ENCODE assay signal across 21 mouse cellular contexts in the genomic region with DNA sequence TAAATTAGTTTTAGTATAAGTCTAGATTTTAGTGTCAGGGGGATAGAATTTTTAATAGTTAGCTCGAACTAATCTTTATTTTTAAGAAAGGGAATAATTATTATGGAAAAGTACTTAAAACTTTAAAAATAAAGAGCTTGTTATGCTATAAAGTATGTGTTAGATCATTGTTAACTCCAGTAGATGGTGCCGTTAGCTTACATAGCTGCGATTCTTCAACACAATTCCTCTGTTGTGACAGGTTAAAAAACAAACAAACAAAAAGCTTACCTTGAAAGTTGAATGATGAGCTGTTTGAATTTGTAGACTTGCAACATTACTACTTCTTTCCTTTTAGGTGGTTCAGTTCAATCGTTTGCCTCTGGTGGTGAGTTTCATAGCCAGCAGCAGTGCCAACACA. TPM values are rescaled to one million over a fixed set of nuclear protein-coding genes. Genes with fewer than 3 reads are reported as not detected.
A peak's percentile ranks its signal among the peaks of the same experiment; 100 is the strongest.
DNase-seq lines count a peak whose midpoint lies in the region; ATAC-seq and TF ChIP-seq lines count a peak whose summit lies in the region.
"Had no signal": no experiment of that assay in that cellular context is flagged by ENCODE, and none has a peak within 500 bp of the region (broad histone marks: within the 10 kb centered on the region; RNA-seq: fewer than 3 reads in every experiment).

No protein-coding gene starts in this region.

- H3K9me3 ChIP-seq in forebrain, postnatal 0 days (ENCODE audit: low read length) = no peaks in the 10 kb centered on the region
- no peaks in the 10 kb centered on the region for H3K9me3 ChIP-seq in forebrain, embryonic 16.5 days (ENCODE audit: control insufficient read depth, low read length)
- no peaks in the 10 kb centered on the region for H3K9me3 ChIP-seq in liver, postnatal 0 days (ENCODE audit: low read length)
- no peaks in the 10 kb centered on the region for H3K9me3 ChIP-seq in CH12.LX (replicated peaks; ENCODE audit: low read length)
- H3K9me3 ChIP-seq: G1E; hindbrain, embryonic 10.5 days; hindbrain, embryonic 13.5 days had no signal

- no peak for TF ChIP-seq POLR2A in CH12.LX (IDR thresholded peaks at IDR 0.05; ENCODE audit: low read depth, low read length)

- 87% methylated on average over 4 of the region's 4 CpGs for WGBS in forebrain, postnatal 0 days
- 90% methylated on average over 4 of the region's 4 CpGs for WGBS in forebrain, embryonic 16.5 days
- 89% methylated on average over 4 of the region's 4 CpGs for WGBS in liver, postnatal 0 days (ENCODE audit: insufficient replicate concordance)

- no peak overlapping the region for H3K9ac ChIP-seq in forebrain, postnatal 0 days
- H3K9ac ChIP-seq in forebrain, embryonic 16.5 days (replicated peaks; ENCODE audit: low read depth, low read length) = no peak overlapping the region
- H3K9ac ChIP-seq in liver, postnatal 0 days (replicated peaks) = no peak overlapping the region
- no peak overlapping the region for H3K9ac ChIP-seq in CH12.LX (ENCODE audit: insufficient read depth, low read depth)
- H3K9ac ChIP-seq: hindbrain, embryonic 13.5 days had no signal

- no peak for ATAC-seq in forebrain, postnatal 0 days
- ATAC-seq in forebrain, embryonic 16.5 days = no peak
- no peak for ATAC-seq in liver, postnatal 0 days
- ATAC-seq: hindbrain, embryonic 16.5 days had no signal

- no peak overlapping the region for H3K4me2 ChIP-seq in forebrain, postnatal 0 days (ENCODE audit: low read depth)
- H3K4me2 ChIP-seq in forebrain, embryonic 16.5 days (ENCODE audit: low read length) = no peak overlapping the region
- H3K4me2 ChIP-seq in liver, postnatal 0 days (ENCODE audit: low read depth, low read length) = no peak overlapping the region
- no peak overlapping the region for H3K4me2 ChIP-seq in CH12.LX (ENCODE audit: insufficient read depth, low read depth, poor library complexity, severe bottlenecking)
- H3K4me2 ChIP-seq: heart, embryonic 11.5 days; hindbrain, embryonic 13.5 days had no signal

- no peak overlapping the region for H3K27ac ChIP-seq in forebrain, postnatal 0 days (ENCODE audit: low read depth, low read length)
- H3K27ac ChIP-seq in forebrain, embryonic 16.5 days (ENCODE audit: low read length) = no peak overlapping the region
- H3K27ac ChIP-seq in liver, postnatal 0 days (ENCODE audit: low read depth) = no peak overlapping the region
- H3K27ac ChIP-seq in CH12.LX (ENCODE audit: insufficient read depth, low read depth) = no peak overlapping the region
- H3K27ac ChIP-seq: hindbrain, embryonic 10.5 days; hindbrain, embryonic 13.5 days had no signal

- DNase-seq in forebrain, postnatal 0 days = no peak
- DNase-seq in liver, postnatal 0 days = no peak
- DNase-seq in liver (no peak), CH12.LX (ENCODE audit: extremely low read depth) (no peak)
- peak; percentile 15 for DNase-seq in splenic B cell, adult 2 months (ENCODE audit: low read depth, low spot score)
- DNase-seq in right cerebral cortex, postnatal 25 days = no peak
- DNase-seq in spleen, postnatal 10 days (ENCODE audit: low spot score in 2 of 2) = no peak
- DNase-seq: adrenal gland, adult 8-10 months; adrenal gland, postnatal 25 days; cerebellum, adult 18-20 months; cerebellum, adult 9-10 months; cerebellum, postnatal 14 days; gastrocnemius, postnatal 10 days; gastrocnemius, postnatal 36 days; heart, postnatal 36 days had no signal

- H3K27me3 ChIP-seq in forebrain, postnatal 0 days (ENCODE audit: insufficient read depth, low read length) = no peaks in the 10 kb centered on the region
- no peaks in the 10 kb centered on the region for H3K27me3 ChIP-seq in forebrain, embryonic 16.5 days (replicated peaks; ENCODE audit: control insufficient read depth, insufficient read depth, low read length)
- H3K27me3 ChIP-seq in liver, postnatal 0 days (ENCODE audit: insufficient read depth, low read length) = no peaks in the 10 kb centered on the region
- H3K27me3 ChIP-seq in CH12.LX (replicated peaks) = no peaks in the 10 kb centered on the region
- H3K27me3 ChIP-seq in splenic B cell, adult 2 months (ENCODE audit: control insufficient read depth, insufficient read depth, low read length, poor library complexity, severe bottlenecking) = no peaks in the 10 kb centered on the region; the same call in 1 of the 2 replicates
- H3K27me3 ChIP-seq: hindbrain, embryonic 13.5 days had no signal

- H3K4me3 ChIP-seq in forebrain, postnatal 0 days (ENCODE audit: low read depth, low read length) = no peak overlapping the region
- no peak overlapping the region for H3K4me3 ChIP-seq in forebrain, embryonic 16.5 days (replicated peaks; ENCODE audit: low read length)
- no peak overlapping the region for H3K4me3 ChIP-seq in liver, postnatal 0 days (ENCODE audit: low read depth, low read length)
- H3K4me3 ChIP-seq in CH12.LX (replicated peaks in 1 of 3; ENCODE audit: low read depth in 2 of 3, low read length in 2 of 3, poor library complexity in 1 of 3) = no peak overlapping the region
- H3K4me3 ChIP-seq: hindbrain, embryonic 10.5 days; hindbrain, embryonic 13.5 days had no signal

- TF ChIP-seq CTCF in forebrain, postnatal 0 days (IDR thresholded peaks at IDR 0.05; ENCODE audit: low read depth) = peak; percentile 2; the same call in 1 of the 2 replicates
- TF ChIP-seq CTCF in liver, postnatal 0 days (IDR thresholded peaks at IDR 0.05; ENCODE audit: low read depth) = peak; percentile 29; the same call in 1 of the 2 replicates
- TF ChIP-seq CTCF in CH12.LX (conservative IDR thresholded peaks at IDR 0.05 in 1 of 2, IDR thresholded peaks at IDR 0.05 in 1 of 2; ENCODE audit: low read depth in 2 of 2, low read length in 2 of 2) = peak in 1 of 2 experiments; percentile 64; a peak in 2 of 4 replicates

- peak; percentile 67 for TF ChIP-seq RAD21 in CH12.LX (IDR thresholded peaks at IDR 0.05; ENCODE audit: low read depth, low read length)

- in situ Hi-C loops in CH12.LX (cut with MboI; ENCODE audit: low pct_ligation_motif_present, low pct_unique_long_range_greater_than_20kb, low sequenced_read_pairs) = no loop called here

- TF ChIP-seq EP300 in liver, postnatal 0 days (IDR thresholded peaks at IDR 0.05; ENCODE audit: low read depth) = no peak
- no peak for TF ChIP-seq EP300 in CH12.LX (IDR thresholded peaks at IDR 0.05; ENCODE audit: low read length)

- dilution Hi-C loops in CH12.LX (cut with MboI; ENCODE audit: extremely low pct_ligation_motif_present, extremely low pct_unique_long_range_greater_than_20kb, low sequenced_read_pairs) = no loop called here

- H3K36me3 ChIP-seq in forebrain, postnatal 0 days (ENCODE audit: insufficient read depth) = peaks cover 36% of the 10 kb centered on the region
- H3K36me3 ChIP-seq in forebrain, embryonic 16.5 days (ENCODE audit: control insufficient read depth, insufficient read depth) = peaks cover 13% of the 10 kb centered on the region
- peaks cover 51% of the 10 kb centered on the region for H3K36me3 ChIP-seq in liver, postnatal 0 days (replicated peaks; ENCODE audit: insufficient read depth, low read length)
- peaks cover 58 to 91% of the 10 kb centered on the region in 2 experiments for H3K36me3 ChIP-seq in CH12.LX (replicated peaks in 1 of 2; ENCODE audit: control insufficient read depth in 1 of 2, insufficient read depth in 1 of 2, low read length in 1 of 2)
- H3K36me3 ChIP-seq in splenic B cell, adult 2 months (ENCODE audit: control insufficient read depth, insufficient read depth, low read length, poor library complexity, severe bottlenecking) = peaks cover 7% of the 10 kb centered on the region

- peaks cover 14% of the 10 kb centered on the region for H3K79me2 ChIP-seq in CH12.LX (replicated peaks; ENCODE audit: control insufficient read depth, extremely low read depth, insufficient read depth, poor library complexity, severe bottlenecking)

- H3K4me1 ChIP-seq in forebrain, postnatal 0 days (ENCODE audit: insufficient read depth) = no peaks in the 10 kb centered on the region
- H3K4me1 ChIP-seq in forebrain, embryonic 16.5 days (replicated peaks; ENCODE audit: control insufficient read depth, insufficient read depth, low read length) = no peaks in the 10 kb centered on the region; the same call in 1 of the 2 replicates
- H3K4me1 ChIP-seq in liver, postnatal 0 days (ENCODE audit: insufficient read depth) = no peaks in the 10 kb centered on the region; the same call in 1 of the 2 replicates
- H3K4me1 ChIP-seq in CH12.LX (ENCODE audit: control insufficient read depth in 1 of 2, insufficient read depth in 2 of 2) = peaks cover 0 to 5% of the 10 kb centered on the region in 2 experiments; a peak in 2 of 4 replicates
- H3K4me1 ChIP-seq: hindbrain, embryonic 10.5 days had no signal

TF ChIP-seq in CH12.LX, 34 proteins besides CTCF, POLR2A, EP300 and RAD21:
- no peak for TF ChIP-seq SIN3A (IDR thresholded peaks at IDR 0.05; ENCODE audit: low read length)
- TF ChIP-seq SMC3 (IDR thresholded peaks at IDR 0.05; ENCODE audit: low read depth, low read length) = peak; percentile 53
- TF ChIP-seq RCOR1 (conservative IDR thresholded peaks at IDR 0.05; ENCODE audit: low read depth, low read length) = no peak

RNA-seq across cellular contexts. Expression of gene Lamtor3, which starts 8.7 kb away (rescaled TPM):
- total RNA-seq in forebrain, postnatal 0 days (2014; rRNA removed) = 105 and 116 TPM in 2 replicates
- 112 and 123 TPM in 2 replicates for polyA plus RNA-seq in forebrain, postnatal 0 days (2015; fragmentation: Nextera tagmentation; extraction: Ambion mirVana)
- 141 and 145 TPM in 2 replicates for polyA plus RNA-seq in forebrain, embryonic 16.5 days (2015; fragmentation: Nextera tagmentation; extraction: Ambion mirVana)
- 44.3 and 46.5 TPM in 2 replicates for polyA plus RNA-seq in liver, postnatal 0 days (2015; fragmentation: Nextera tagmentation; extraction: Ambion mirVana)
- total RNA-seq in CH12.LX (2012; rRNA removed) = 146 and 169 TPM in 2 replicates
- 245 and 260 TPM in 2 replicates for total RNA-seq in CH12.LX (2014; rRNA removed)
- polyA plus RNA-seq in CH12.LX (2012; ENCODE audit: insufficient read length, low read depth) = 147 and 155 TPM in 2 replicates

RNA-seq across cellular contexts. Expression of gene Dapp1, which starts 54.3 kb away (rescaled TPM):
- total RNA-seq in forebrain, postnatal 0 days (2014; rRNA removed) = 4.3 and 4.9 TPM in 2 replicates
- polyA plus RNA-seq in forebrain, postnatal 0 days (2015; fragmentation: Nextera tagmentation; extraction: Ambion mirVana) = 2.8 and 3.3 TPM in 2 replicates
- 4.1 and 4.3 TPM in 2 replicates for polyA plus RNA-seq in forebrain, embryonic 16.5 days (2015; fragmentation: Nextera tagmentation; extraction: Ambion mirVana)
- polyA plus RNA-seq in liver, postnatal 0 days (2015; fragmentation: Nextera tagmentation; extraction: Ambion mirVana) = 9.6 and 10.3 TPM in 2 replicates
- total RNA-seq in CH12.LX (2012; rRNA removed) (55.5 and 63.6 TPM in 2 replicates), CH12.LX (2014; rRNA removed) (53.5 and 66.4 TPM in 2 replicates)
- polyA plus RNA-seq in CH12.LX (2012; ENCODE audit: insufficient read length, low read depth) = 62.8 and 81.7 TPM in 2 replicates

RNA-seq across cellular contexts. Expression of gene Dnajb14, which starts 59.5 kb away (rescaled TPM):
- 16.5 and 19.2 TPM in 2 replicates for total RNA-seq in forebrain, postnatal 0 days (2014; rRNA removed)
- polyA plus RNA-seq in forebrain, postnatal 0 days (2015; fragmentation: Nextera tagmentation; extraction: Ambion mirVana) = 6.5 and 14.9 TPM in 2 replicates
- polyA plus RNA-seq in forebrain, embryonic 16.5 days (2015; fragmentation: Nextera tagmentation; extraction: Ambion mirVana) = 7.8 and 12.2 TPM in 2 replicates
- 6.4 and 6.9 TPM in 2 replicates for polyA plus RNA-seq in liver, postnatal 0 days (2015; fragmentation: Nextera tagmentation; extraction: Ambion mirVana)
- 6.0 and 7.0 TPM in 2 replicates for total RNA-seq in CH12.LX (2012; rRNA removed)
- total RNA-seq in CH12.LX (2014; rRNA removed) = 2.8 and 2.9 TPM in 2 replicates
- 4.4 and 6.4 TPM in 2 replicates for polyA plus RNA-seq in CH12.LX (2012; ENCODE audit: insufficient read length, low read depth)
